Comparison of ENCODE assay signal across 8 mouse cellular contexts in the genomic region with DNA sequence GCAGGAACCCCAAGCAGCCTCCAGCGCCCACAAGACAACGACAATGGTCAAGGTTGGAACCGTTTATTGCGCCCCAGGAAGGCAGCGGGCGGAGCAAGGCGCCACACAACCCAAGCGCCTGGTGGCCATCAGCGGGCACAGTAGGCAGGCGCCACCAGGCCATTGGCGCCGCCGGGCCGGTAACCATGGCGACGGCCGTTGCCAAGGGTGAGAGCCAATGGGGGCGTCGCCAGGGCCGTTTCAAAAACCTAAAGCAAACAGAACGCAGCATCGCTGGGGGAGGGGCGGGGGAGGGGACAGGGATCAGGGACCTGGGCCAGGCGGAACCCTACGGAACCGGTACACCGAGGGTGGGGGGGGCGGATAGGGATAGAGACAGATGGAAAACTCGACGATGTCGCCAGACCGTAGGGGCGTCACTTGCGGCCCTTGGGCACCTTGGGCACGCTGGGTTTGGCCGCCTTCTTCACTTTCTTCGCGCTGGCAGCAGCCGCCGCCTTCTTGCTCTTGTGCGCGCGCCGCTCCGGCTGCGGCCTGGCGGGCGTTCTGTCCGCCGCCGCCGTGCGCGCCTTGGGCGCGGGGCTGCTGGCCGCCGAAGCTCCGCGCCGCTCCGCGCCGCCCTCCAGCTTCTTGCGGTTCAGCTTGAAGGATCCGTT. TPM values are rescaled to one million over a fixed set of nuclear protein-coding genes. Genes with fewer than 3 reads are reported as not detected.
A peak's percentile ranks its signal among the peaks of the same experiment; 100 is the strongest.
DNase-seq lines count a peak whose midpoint lies in the region; ATAC-seq lines count a peak whose summit lies in the region.

No protein-coding gene starts in this region.

- peak overlapping the region; percentile 60; the same call in 1 of the 2 replicates for H3K27ac ChIP-seq in heart, embryonic 16.5 days (ENCODE audit: low read length)
- peak overlapping the region; percentile 87 for H3K27ac ChIP-seq in lung, embryonic 15.5 days

- peaks cover 4% of the 10 kb centered on the region; the same call in 1 of the 2 replicates for H3K36me3 ChIP-seq in heart, embryonic 16.5 days (ENCODE audit: control insufficient read depth, insufficient read depth)
- peaks cover 19% of the 10 kb centered on the region for H3K36me3 ChIP-seq in lung, embryonic 15.5 days

- under 1% methylated on average over 66 of the region's 66 CpGs for WGBS in heart, embryonic 16.5 days
- under 1% methylated on average over 60 of the region's 66 CpGs for WGBS in lung, embryonic 15.5 days

- 0 out of 2 replicates have a peak, but pooled peaks cover 2% of the 10 kb centered on the region for H3K27me3 ChIP-seq in heart, embryonic 16.5 days (ENCODE audit: control insufficient read depth, insufficient read depth, low read length)
- no peaks in the 10 kb centered on the region for H3K27me3 ChIP-seq in lung, embryonic 15.5 days

- peak overlapping the region; percentile 93 for H3K4me2 ChIP-seq in heart, embryonic 16.5 days (ENCODE audit: low read depth, low read length)
- H3K4me2 ChIP-seq in lung, embryonic 15.5 days = peak overlapping the region; percentile 76

- peak; percentile 70 for ATAC-seq in heart, embryonic 16.5 days (replicated peaks; ENCODE audit: extremely low read depth, insufficient read depth, low FRiP score)
- peak; percentile 81; the same call in 1 of the 2 replicates for ATAC-seq in lung, embryonic 15.5 days (ENCODE audit: borderline replicate concordance, extremely low read depth, low FRiP score, low TSS enrichment)

- peak; percentile 74 for DNase-seq in urinary bladder, postnatal 14 days (ENCODE audit: low spot score)
- no peak for DNase-seq in urinary bladder, postnatal 10 days (ENCODE audit: low spot score)
- DNase-seq in embryo, embryonic 11.5 days (ENCODE audit: low read depth, low spot score) = peak; percentile 86
- peak; percentile 90 for DNase-seq in layer of hippocampus, adult 9-11 months
- peak; percentile 68 for DNase-seq in ovary, postnatal 14 days (ENCODE audit: low spot score)
- peak; percentile 83 for DNase-seq in thymus, postnatal 4 days

- peak overlapping the region; percentile 70 for H3K4me3 ChIP-seq in heart, embryonic 16.5 days (ENCODE audit: low read length)
- peak overlapping the region; percentile 72 for H3K4me3 ChIP-seq in lung, embryonic 15.5 days

- no peaks in the 10 kb centered on the region for H3K9me3 ChIP-seq in heart, embryonic 16.5 days (replicated peaks; ENCODE audit: control insufficient read depth, low read length)
- H3K9me3 ChIP-seq in lung, embryonic 15.5 days = no peaks in the 10 kb centered on the region

- peaks cover 12% of the 10 kb centered on the region for H3K4me1 ChIP-seq in heart, embryonic 16.5 days (ENCODE audit: control insufficient read depth, insufficient read depth, low read length)
- H3K4me1 ChIP-seq in lung, embryonic 15.5 days = peaks cover 15% of the 10 kb centered on the region

- peak overlapping the region; percentile 86 for H3K9ac ChIP-seq in heart, embryonic 16.5 days (ENCODE audit: low read length)
- H3K9ac ChIP-seq in lung, embryonic 15.5 days = peak overlapping the region; percentile 84

RNA-seq across cellular contexts. Expression of a gene that starts 0.9 kb away (rescaled TPM):
- 4.2 and 5.2 TPM in 2 replicates for polyA plus RNA-seq in heart, embryonic 16.5 days (2015; fragmentation: Nextera tagmentation; extraction: Ambion mirVana)
- 44.4 and 46.6 TPM in 2 replicates for polyA plus RNA-seq in lung, embryonic 15.5 days (2015; fragmentation: Nextera tagmentation; extraction: Ambion mirVana)
